Mouse (Mus musculus) limb, embryonic 14.5 days (tissue): Measurements from ENCODE around the gene Ankrd34a. TPM values are rescaled to one million over a fixed set of nuclear protein-coding genes. Genes with fewer than 3 reads are reported as not detected.

ENCODE experiments used
- ATAC-seq: fragments of 200-750 bp; cut with Nextera tagmentation; 2 replicates; pipeline ENCODE4 v1.8.0; 2017; ENCODE audit warnings: low read depth, moderate number of reproducible peaks, moderate TSS enrichment; ENCODE audit not compliant: low FRiP score
- DNase-seq: peaks from one replicate; pipeline ENCODE4 v3.0.0-alpha.2; 2015; ENCODE audit warnings: low spot score
- H3K27ac ChIP-seq: fragments of 300-500 bp; sonication (generic); replicated peaks from 2 replicates; pipeline ENCODE4 v1.5.1; 2014; ENCODE audit warnings: low read depth, mild to moderate bottlenecking, low read length, moderate library complexity, mixed read lengths
- H3K27me3 ChIP-seq: fragments of 300-500 bp; sonication (generic); 2 replicates; pipeline ENCODE4 v1.6.1; 2014; ENCODE audit warnings: low read length, mixed read lengths; ENCODE audit not compliant: control insufficient read depth, insufficient read depth
- H3K36me3 ChIP-seq: fragments of 300-500 bp; sonication (generic); 2 replicates; pipeline ENCODE4 v1.6.1; 2014; ENCODE audit warnings: mild to moderate bottlenecking, low read length, moderate library complexity, mixed read lengths; ENCODE audit not compliant: control insufficient read depth, insufficient read depth
- H3K4me1 ChIP-seq: fragments of 300-500 bp; sonication (generic); 2 replicates; pipeline ENCODE4 v1.6.1; 2014; ENCODE audit warnings: antibody characterized with exemption, low read length, mixed read lengths; ENCODE audit not compliant: control insufficient read depth, insufficient read depth
- H3K4me2 ChIP-seq: fragments of 300-500 bp; sonication (generic); replicated peaks from 2 replicates; pipeline ENCODE4 v1.6.1; 2014; ENCODE audit warnings: low read depth, mild to moderate bottlenecking, low read length, moderate library complexity; ENCODE audit not compliant: severe bottlenecking
- H3K4me3 ChIP-seq: fragments of 300-500 bp; sonication (generic); replicated peaks from 2 replicates; pipeline ENCODE4 v1.5.1; 2014; ENCODE audit warnings: low read length
- H3K9ac ChIP-seq: fragments of 300-500 bp; sonication (generic); 2 replicates; pipeline ENCODE4 v1.6.1; 2014; ENCODE audit warnings: mild to moderate bottlenecking, low read depth, low read length, moderate library complexity; ENCODE audit not compliant: severe bottlenecking
- H3K9me3 ChIP-seq: fragments of 300-500 bp; sonication (generic); 2 replicates; pipeline ENCODE4 v1.6.1; 2016; ENCODE audit warnings: low read length; ENCODE audit not compliant: control insufficient read depth
- POLR2A ChIP-seq: fragments of 200-500 bp; IDR thresholded peaks from 2 replicates; pipeline ENCODE4 v1.8.0; 2012; ENCODE audit warnings: inconsistent platforms, mild to moderate bottlenecking, moderate library complexity, borderline replicate concordance; ENCODE audit not compliant: insufficient read depth, insufficient read length; ENCODE audit errors: extremely low read depth
- WGBS: fragments of 180-500 bp; shearing (Covaris S2); extraction: QIAGEN DNeasy Blood & Tissue Kit; methylation state at CpG from one replicate; pipeline ENCODE4 v1.1.7; 2014; 5-methylcytosine and 5-hydroxymethylcytosine counted together
- polyA plus RNA-seq, 2 experiments: library from polyadenylated mRNA; depleted of rRNA in 1 of 2; stranded (reverse) in 1 of 2; unstranded in 1 of 2; fragments of >200 nt; fragmentation: Nextera tagmentation in 1 of 2; extraction: Ambion mirVana in 1 of 2; gene quantifications; 2 replicates each; pipeline versions ENCODE4 v1.2.1 to v1.2.3; 2012 to 2014

Ankrd34a gene
- polyA plus RNA-seq, 2 experiments, result 1.8 to 2.7 TPM

- no peak for TF ChIP-seq POLR2A
- no peaks in the 10 kb centered on the region for H3K9me3 ChIP-seq
- H3K27me3 ChIP-seq, result no peaks in the 10 kb centered on the region
- H3K4me2 ChIP-seq, result no peak overlapping the region
- no peak overlapping the region for H3K9ac ChIP-seq
- ATAC-seq (no peak), DNase-seq (no peak)
- 75% methylated on average over 18 of the region's 19 CpGs for WGBS
- H3K4me1 ChIP-seq, result peaks cover 12% of the 10 kb centered on the region
- H3K36me3 ChIP-seq, result 0 out of 2 replicates have a peak, but pooled peaks cover 3% of the 10 kb centered on the region
- H3K4me3 ChIP-seq, result no peak overlapping the region
- no peak overlapping the region for H3K27ac ChIP-seq
Observed at GRCm38 (mm10) chr3:96573611-96574511, 22.6 kb upstream of the Ankrd34a start.

GRCm38 (mm10) chr3:96575272-96575984 is 21.0 kb upstream of the Ankrd34a start:
- Histone ChIP-seq H3K9me3 (no peaks in the 10 kb centered on the region), H3K4me1 (peaks cover 12% of the 10 kb centered on the region), H3K36me3 (0 out of 2 replicates have a peak, but pooled peaks cover 5% of the 10 kb centered on the region), H3K4me2 (no peak overlapping the region), H3K27me3 (no peaks in the 10 kb centered on the region), H3K27ac (no peak overlapping the region; the same call in 1 of the 2 replicates), H3K9ac (no peak overlapping the region), H3K4me3 (no peak overlapping the region)
- ATAC-seq (no peak), DNase-seq (no peak)
- TF ChIP-seq POLR2A, result no peak
- WGBS, result 90% methylated on average over 8 of the region's 8 CpGs

- no peak for TF ChIP-seq POLR2A
- Histone ChIP-seq H3K27ac (peak overlapping the region; percentile 79), H3K36me3 (0 out of 2 replicates have a peak, but pooled peaks cover 5% of the 10 kb centered on the region), H3K9ac (0 out of 2 replicates have a peak overlapping the region, but pooled peaks have one; percentile 13), H3K4me3 (peak overlapping the region; percentile 14; the same call in 1 of the 2 replicates), H3K27me3 (no peaks in the 10 kb centered on the region), H3K9me3 (no peaks in the 10 kb centered on the region), H3K4me2 (peak overlapping the region; percentile 39; the same call in 1 of the 2 replicates), H3K4me1 (peaks cover 12% of the 10 kb centered on the region)
- peak; percentile 85 for DNase-seq
- WGBS, result 42% methylated on average over 14 of the region's 14 CpGs
- peak; percentile 32; the same call in 1 of the 2 replicates for ATAC-seq
Observed at GRCm38 (mm10) chr3:96576005-96576658, 20.3 kb upstream of the Ankrd34a start.

GRCm38 (mm10) chr3:96576690-96577541 is 19.5 kb upstream of the Ankrd34a start, which contains the start of gene Gm16253:
TSS of gene Gm16253 (plus strand) at chr3:96576984.
- DNase-seq (peak; percentile 93), ATAC-seq (peak; percentile 90)
- Histone ChIP-seq H3K4me3 (peak within 1 kb of the TSS; percentile 14; the same call in 1 of the 2 replicates), H3K4me2 (peak within 1 kb of the TSS; percentile 39), H3K27me3 (no peaks in the 10 kb centered on the region), H3K27ac (peak within 1 kb of the TSS; percentile 79), H3K36me3 (0 out of 2 replicates have a peak, but pooled peaks cover 5% of the 10 kb centered on the region), H3K9me3 (no peaks in the 10 kb centered on the region), H3K9ac (0 out of 2 replicates have a peak within 1 kb of the TSS, but pooled peaks have one; percentile 13), H3K4me1 (peaks cover 12% of the 10 kb centered on the region)
- 30% methylated on average over 17 of the region's 17 CpGs for WGBS
- no peak for TF ChIP-seq POLR2A
